Mouse (Mus musculus) testis, adult 2 months (tissue): Measurements from ENCODE around the gene Bcl7a. TPM values are rescaled to one million over a fixed set of nuclear protein-coding genes. Genes with fewer than 3 reads are reported as not detected.

Experiments used
- H3K27ac ChIP-seq: fragments of 200-500 bp; 2 replicates; pipeline ENCODE4 v1.5.1; 2012; ENCODE audit warnings: low read depth, low read length; ENCODE audit not compliant: control insufficient read depth, insufficient read depth
- H3K27me3 ChIP-seq: fragments of 200-500 bp; 2 replicates; pipeline ENCODE4 v1.6.1; 2012; ENCODE audit warnings: mild to moderate bottlenecking, low read length, moderate library complexity; ENCODE audit not compliant: control insufficient read depth, insufficient read depth
- H3K36me3 ChIP-seq: fragments of 200-500 bp; 2 replicates; pipeline ENCODE4 v1.6.1; 2012; ENCODE audit warnings: mild to moderate bottlenecking, low read length; ENCODE audit not compliant: control insufficient read depth, insufficient read depth
- H3K4me1 ChIP-seq: fragments of 200-500 bp; 2 replicates; pipeline ENCODE4 v1.6.1; 2012; ENCODE audit warnings: low read length; ENCODE audit not compliant: control insufficient read depth, insufficient read depth
- H3K4me3 ChIP-seq: fragments of 200-500 bp; 2 replicates; pipeline ENCODE4 v1.5.1; 2012; ENCODE audit warnings: low read depth, mild to moderate bottlenecking, low read length, moderate library complexity, mixed read lengths; ENCODE audit not compliant: control insufficient read depth
- CTCF ChIP-seq: fragments of 200-500 bp; IDR thresholded peaks from 2 replicates; pipeline ENCODE4 v1.5.1; 2012; ENCODE audit warnings: low read depth, mild to moderate bottlenecking, inconsistent platforms, low read length, moderate library complexity; ENCODE audit not compliant: control insufficient read depth, insufficient read depth, insufficient replicate concordance
- POLR2A ChIP-seq: fragments of 200-500 bp; IDR thresholded peaks from 2 replicates; pipeline ENCODE4 v1.6.1; 2012; ENCODE audit warnings: low read depth, mild to moderate bottlenecking, inconsistent platforms, low read length, moderate library complexity; ENCODE audit not compliant: control insufficient read depth
- polyA plus RNA-seq: library from polyadenylated mRNA; depleted of rRNA; stranded (reverse); fragments of >200 nt; gene quantifications from 2 replicates; pipeline ENCODE4 v1.2.3, GENCODE M21; 2012

Bcl7a gene
- polyA plus RNA-seq, 1 experiment = 0.73 TPM

- Histone ChIP-seq H3K36me3 (no peaks in the 10 kb centered on the region), H3K4me3 (no peak overlapping the region), H3K4me1 (peaks cover 11% of the 10 kb centered on the region), H3K27me3 (no peaks in the 10 kb centered on the region; the same call in 1 of the 2 replicates), H3K27ac (no peak overlapping the region)
- TF ChIP-seq POLR2A (no peak), CTCF (peak; percentile 5; the same call in 1 of the 2 replicates)
Measured at GRCm38 (mm10) chr5:123350386-123350785, 6.8 kb downstream of the Bcl7a start.

- no peaks in the 10 kb centered on the region for H3K27me3 ChIP-seq
- H3K4me1 ChIP-seq = no peaks in the 10 kb centered on the region
- TF ChIP-seq CTCF (no peak), POLR2A (no peak)
- no peak overlapping the region for H3K27ac ChIP-seq
- H3K36me3 ChIP-seq = no peaks in the 10 kb centered on the region
- H3K4me3 ChIP-seq = no peak overlapping the region
Measured at GRCm38 (mm10) chr5:123355918-123356317, 12.3 kb downstream of the Bcl7a start.

GRCm38 (mm10) chr5:123357253-123357652 lies 13.6 kb downstream of the Bcl7a start:
- no peaks in the 10 kb centered on the region for H3K4me1 ChIP-seq
- no peaks in the 10 kb centered on the region for H3K36me3 ChIP-seq

GRCm38 (mm10) chr5:123359431-123359830 lies 15.8 kb downstream of the Bcl7a start:
- H3K27ac ChIP-seq = no peak overlapping the region
- no peak overlapping the region for H3K4me3 ChIP-seq
- H3K36me3 ChIP-seq = no peaks in the 10 kb centered on the region
- no peaks in the 10 kb centered on the region for H3K4me1 ChIP-seq
- H3K27me3 ChIP-seq = no peaks in the 10 kb centered on the region
- TF ChIP-seq POLR2A = no peak
- TF ChIP-seq CTCF = no peak

More at GRCm38 (mm10) chr5:123357253-123357652, 13.6 kb downstream of the Bcl7a start:
- H3K27ac ChIP-seq = no peak overlapping the region
- TF ChIP-seq POLR2A (no peak), CTCF (no peak)
- H3K4me3 ChIP-seq = no peak overlapping the region
- H3K27me3 ChIP-seq = no peaks in the 10 kb centered on the region

GRCm38 (mm10) chr5:123362911-123363310 lies 19.3 kb downstream of the Bcl7a start:
- H3K4me1 ChIP-seq = no peaks in the 10 kb centered on the region
- H3K27me3 ChIP-seq = no peaks in the 10 kb centered on the region
- no peak overlapping the region for H3K4me3 ChIP-seq
- TF ChIP-seq CTCF (peak; percentile 8; the same call in 1 of the 2 replicates), POLR2A (no peak)
- no peak overlapping the region for H3K27ac ChIP-seq
- H3K36me3 ChIP-seq = no peaks in the 10 kb centered on the region

- no peaks in the 10 kb centered on the region for H3K27me3 ChIP-seq
- H3K36me3 ChIP-seq = no peaks in the 10 kb centered on the region
- TF ChIP-seq POLR2A (no peak), CTCF (no peak)
- H3K4me3 ChIP-seq = no peak overlapping the region
- no peaks in the 10 kb centered on the region for H3K4me1 ChIP-seq
- H3K27ac ChIP-seq = no peak overlapping the region
Measured at GRCm38 (mm10) chr5:123364302-123364971, 20.8 kb downstream of the Bcl7a start.

- H3K27me3 ChIP-seq = no peaks in the 10 kb centered on the region
- H3K27ac ChIP-seq = no peak overlapping the region
- H3K4me3 ChIP-seq = no peak overlapping the region
- H3K4me1 ChIP-seq = peaks cover 3% of the 10 kb centered on the region
- no peaks in the 10 kb centered on the region for H3K36me3 ChIP-seq
- TF ChIP-seq CTCF (peak; percentile 97), POLR2A (no peak)
Measured at GRCm38 (mm10) chr5:123368869-123369488, 25.3 kb downstream of the Bcl7a start.

- H3K27me3 ChIP-seq = no peaks in the 10 kb centered on the region
- TF ChIP-seq POLR2A (no peak), CTCF (no peak)
- H3K27ac ChIP-seq = no peak overlapping the region
- H3K4me1 ChIP-seq = peaks cover 3% of the 10 kb centered on the region
- no peak overlapping the region for H3K4me3 ChIP-seq
- H3K36me3 ChIP-seq = no peaks in the 10 kb centered on the region
Measured at GRCm38 (mm10) chr5:123370049-123370448, 26.4 kb downstream of the Bcl7a start.
